Mouse (Mus musculus): ENCODE data around the gene A930033H14Rik. TPM values are rescaled to one million over a fixed set of nuclear protein-coding genes. Genes with fewer than 3 reads are reported as not detected.

Gene A930033H14Rik
- polyA plus RNA-seq, 1 experiment from 2014 or later: 2.9 TPM

DNA sequence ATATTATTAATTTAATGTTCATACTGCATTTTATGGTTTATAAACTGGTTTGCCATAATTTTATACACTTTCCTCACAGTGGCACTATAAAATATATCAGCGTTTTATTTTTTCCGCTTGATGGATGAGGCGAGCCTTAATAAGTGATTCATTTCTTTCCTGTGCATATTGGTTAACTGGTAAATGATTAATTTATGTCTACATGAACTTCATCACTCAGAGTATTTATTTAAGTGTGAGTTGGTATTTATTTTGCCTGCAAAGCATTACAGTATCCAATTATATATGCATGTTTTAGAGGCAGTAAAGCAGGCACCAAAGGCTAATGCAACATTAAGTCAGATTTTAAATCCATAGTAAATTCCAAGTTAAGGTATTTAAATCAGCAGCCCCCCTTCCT lies 47.1 kb downstream of the A930033H14Rik start:
- Histone ChIP-seq H3K27ac (no peak overlapping the region), H3K36me3 (no peaks in the 10 kb centered on the region), H3K4me3 (replicated peaks) (no peak overlapping the region), H3K4me2 (no peak overlapping the region), H3K4me1 (replicated peaks) (no peaks in the 10 kb centered on the region), H3K9me3 (no peaks in the 10 kb centered on the region), H3K27me3 (0 out of 2 replicates have a peak, but pooled peaks cover 3% of the 10 kb centered on the region), H3K9ac (replicated peaks) (no peak overlapping the region)
- 73% methylated on average over 3 of the region's 3 CpGs for WGBS
- no peak for ATAC-seq (ENCODE audit: insufficient number of reproducible peaks, insufficient read depth, low FRiP score, low TSS enrichment, low read depth)

DNA sequence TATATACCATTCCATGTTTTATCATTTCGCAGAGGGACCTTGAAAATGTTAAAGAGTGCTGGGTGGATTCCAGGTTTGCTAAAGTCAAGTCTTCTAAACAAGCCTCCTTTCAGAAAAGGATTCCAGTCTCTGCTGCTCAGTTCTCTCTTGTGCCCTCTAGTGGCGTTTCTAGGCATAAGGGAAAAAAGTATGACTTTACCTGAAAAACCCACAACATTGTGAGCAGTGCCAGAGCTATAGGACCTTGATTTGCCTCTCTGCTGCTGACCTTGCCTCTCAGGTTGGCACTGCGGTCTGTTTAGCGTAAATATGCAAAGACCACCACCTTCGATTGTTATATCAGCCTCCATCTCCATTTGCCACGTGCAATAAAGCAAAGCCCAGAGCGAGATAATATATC lies 47.8 kb downstream of the A930033H14Rik start:
- no peaks in the 10 kb centered on the region for H3K27me3 ChIP-seq
- no peak overlapping the region for H3K9ac ChIP-seq (replicated peaks)
- H3K4me1 ChIP-seq (replicated peaks): no peaks in the 10 kb centered on the region
- no peaks in the 10 kb centered on the region for H3K9me3 ChIP-seq
- no peak overlapping the region for H3K27ac ChIP-seq
- no peak overlapping the region for H3K4me2 ChIP-seq
- no peaks in the 10 kb centered on the region for H3K36me3 ChIP-seq
- 61% methylated on average over 7 of the region's 7 CpGs for WGBS
- no peak for ATAC-seq (ENCODE audit: insufficient number of reproducible peaks, insufficient read depth, low FRiP score, low TSS enrichment, low read depth)
- no peak overlapping the region for H3K4me3 ChIP-seq (replicated peaks)

DNA sequence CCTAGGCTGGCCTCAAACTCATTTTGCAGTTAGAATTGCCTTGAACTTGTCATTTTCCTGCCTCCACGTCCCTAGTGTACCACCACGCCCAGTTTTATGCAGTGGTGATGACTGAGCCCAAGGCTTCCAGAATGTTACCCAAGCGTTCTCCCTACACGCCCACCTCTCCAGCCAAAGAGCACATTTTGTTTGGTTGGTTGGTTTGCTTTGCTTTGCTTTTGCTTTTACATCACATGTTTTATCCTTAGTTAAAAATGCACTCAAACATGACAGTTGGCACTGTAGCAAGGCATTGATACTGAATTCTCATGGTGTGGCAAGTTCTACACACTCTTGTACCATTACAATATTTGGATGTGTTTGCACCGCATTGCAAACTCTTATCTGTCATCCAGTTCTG lies 49.7 kb downstream of the A930033H14Rik start:
- WGBS: 89% methylated on average over 5 of the region's 5 CpGs
- Histone ChIP-seq H3K27me3 (no peaks in the 10 kb centered on the region), H3K9me3 (no peaks in the 10 kb centered on the region), H3K9ac (replicated peaks) (no peak overlapping the region), H3K36me3 (no peaks in the 10 kb centered on the region), H3K4me3 (replicated peaks) (no peak overlapping the region), H3K4me2 (no peak overlapping the region), H3K4me1 (replicated peaks) (no peaks in the 10 kb centered on the region), H3K27ac (no peak overlapping the region)
- no peak for ATAC-seq (ENCODE audit: insufficient number of reproducible peaks, insufficient read depth, low FRiP score, low TSS enrichment, low read depth)

DNA sequence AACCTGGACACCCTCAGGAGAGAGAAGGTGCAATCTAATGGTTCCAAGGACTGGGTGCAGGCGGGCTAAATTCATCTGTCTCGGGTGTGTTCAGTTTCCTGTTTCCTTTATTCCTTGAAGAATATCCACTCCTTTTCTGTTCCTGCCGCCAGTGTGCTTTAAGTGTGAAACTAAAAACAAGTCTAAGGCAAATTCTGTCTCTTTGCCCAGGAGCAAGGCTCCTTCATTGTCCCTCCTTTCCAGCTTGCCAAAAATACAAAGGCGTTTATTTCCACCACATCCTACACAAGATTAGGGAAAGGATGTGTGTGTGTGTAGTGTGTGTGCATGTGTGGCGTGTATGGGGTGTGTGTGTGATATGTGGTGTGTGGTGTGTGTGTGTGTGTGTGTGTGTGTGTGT lies 50.3 kb downstream of the A930033H14Rik start:
- Histone ChIP-seq H3K27me3 (no peaks in the 10 kb centered on the region), H3K4me1 (replicated peaks) (peaks cover 4% of the 10 kb centered on the region), H3K36me3 (no peaks in the 10 kb centered on the region), H3K9ac (replicated peaks) (no peak overlapping the region), H3K4me2 (no peak overlapping the region), H3K27ac (no peak overlapping the region), H3K9me3 (no peaks in the 10 kb centered on the region), H3K4me3 (replicated peaks) (no peak overlapping the region)
- 86% methylated on average over 5 of the region's 5 CpGs for WGBS
- ATAC-seq (ENCODE audit: insufficient number of reproducible peaks, insufficient read depth, low FRiP score, low TSS enrichment, low read depth): no peak

DNA sequence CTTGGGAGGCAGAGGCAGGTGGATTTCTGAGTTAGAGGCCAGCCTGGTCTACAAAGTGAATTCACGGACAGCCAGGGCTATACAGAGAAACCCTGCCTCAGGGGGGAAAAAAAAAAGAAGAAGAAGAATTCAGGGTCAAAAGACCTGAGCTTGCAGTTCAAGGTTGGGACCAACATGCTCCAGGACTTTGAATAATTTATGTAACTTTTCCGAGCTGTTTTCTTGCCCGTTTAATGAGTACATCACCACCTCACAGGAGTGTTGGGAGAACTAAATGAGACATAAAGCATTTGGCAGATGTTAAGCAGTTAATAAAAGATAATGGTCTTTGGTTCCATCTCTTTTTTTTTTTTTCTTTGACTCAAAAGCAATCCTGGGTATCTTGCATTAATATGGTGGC lies 51.4 kb downstream of the A930033H14Rik start:
- no peaks in the 10 kb centered on the region for H3K9me3 ChIP-seq
- no peaks in the 10 kb centered on the region for H3K36me3 ChIP-seq
- no peak overlapping the region for H3K4me3 ChIP-seq (replicated peaks)
- no peak overlapping the region for H3K4me2 ChIP-seq
- no peak overlapping the region for H3K27ac ChIP-seq
- peaks cover 9% of the 10 kb centered on the region for H3K4me1 ChIP-seq (replicated peaks)
- no peak overlapping the region for H3K9ac ChIP-seq (replicated peaks)
- 79% methylated on average over 3 of the region's 3 CpGs for WGBS
- no peak for ATAC-seq (ENCODE audit: insufficient number of reproducible peaks, insufficient read depth, low FRiP score, low TSS enrichment, low read depth)
- H3K27me3 ChIP-seq: no peaks in the 10 kb centered on the region

DNA sequence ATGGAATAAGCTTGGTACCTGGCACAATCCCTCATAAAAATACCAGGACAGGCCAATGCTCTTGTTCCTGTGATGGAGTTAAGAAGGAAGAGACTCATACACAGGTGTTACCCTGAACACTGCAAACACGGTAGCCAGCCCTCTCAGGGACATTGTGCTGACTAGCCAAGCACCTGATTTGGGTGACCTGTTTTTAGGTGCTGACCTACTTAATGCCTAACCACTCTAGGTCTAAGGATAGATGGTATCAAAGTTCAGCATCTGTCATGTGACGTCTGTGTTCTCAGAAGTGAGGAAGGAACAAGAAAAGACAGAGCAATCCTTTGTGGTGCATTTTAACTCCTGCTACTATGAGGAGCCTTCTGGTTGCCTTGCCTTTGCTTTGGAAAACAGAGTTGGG lies 52.0 kb downstream of the A930033H14Rik start:
- Histone ChIP-seq H3K4me2 (no peak overlapping the region), H3K4me3 (replicated peaks) (no peak overlapping the region), H3K4me1 (replicated peaks) (peaks cover 11% of the 10 kb centered on the region), H3K9me3 (no peaks in the 10 kb centered on the region), H3K9ac (replicated peaks) (no peak overlapping the region), H3K27me3 (no peaks in the 10 kb centered on the region), H3K36me3 (no peaks in the 10 kb centered on the region), H3K27ac (no peak overlapping the region)
- WGBS: 82% methylated on average over 2 of the region's 2 CpGs
- ATAC-seq (ENCODE audit: insufficient number of reproducible peaks, insufficient read depth, low FRiP score, low TSS enrichment, low read depth): no peak

Other genes starting within 250 kb of the A930033H14Rik start
- 29.9 and 33.0 TPM in 2 replicates for gene Rhobtb1, start 61.7 kb downstream of the A930033H14Rik start, polyA plus RNA-seq (2016; fragmentation: Nextera tagmentation; extraction: Ambion mirVana)
- gene Cdk1, start 139.8 kb upstream of the A930033H14Rik start, polyA plus RNA-seq (2016; fragmentation: Nextera tagmentation; extraction: Ambion mirVana): 434 and 459 TPM in 2 replicates
- gene Ank3, start 185.7 kb upstream of the A930033H14Rik start, polyA plus RNA-seq (2016; fragmentation: Nextera tagmentation; extraction: Ambion mirVana): 32.0 and 32.5 TPM in 2 replicates

Data from limb, embryonic 12.5 days (tissue).